Mouse (Mus musculus) midbrain, embryonic 11.5 days (tissue): ENCODE measurements around the gene Grm4. TPM values are rescaled to one million over a fixed set of nuclear protein-coding genes. Genes with fewer than 3 reads are reported as not detected.

Experiments used
- ATAC-seq: fragments of 200-750 bp; cut with Nextera tagmentation; 2 replicates; pipeline ENCODE4 v1.8.0; 2017; ENCODE audit warnings: moderate TSS enrichment, moderate library complexity; ENCODE audit not compliant: low FRiP score
- DNase-seq: peaks from one replicate; pipeline ENCODE4 v3.0.0; 2015; ENCODE audit warnings: low spot score; ENCODE audit errors: missing footprints
- H3K27ac ChIP-seq: fragments of 300-500 bp; sonication (generic); 2 replicates; pipeline ENCODE4 v1.5.1; 2014; ENCODE audit warnings: low read depth, low read length
- H3K27me3 ChIP-seq: fragments of 300-500 bp; sonication (generic); 2 replicates; pipeline ENCODE4 v1.6.1; 2014; ENCODE audit warnings: mild to moderate bottlenecking, low read length, moderate library complexity, mixed read lengths; ENCODE audit not compliant: control insufficient read depth, insufficient read depth
- H3K36me3 ChIP-seq: fragments of 300-500 bp; sonication (generic); 2 replicates; pipeline ENCODE4 v1.6.1; 2014; ENCODE audit warnings: mild to moderate bottlenecking, low read length, moderate library complexity, mixed read lengths; ENCODE audit not compliant: control insufficient read depth, insufficient read depth
- H3K4me1 ChIP-seq: fragments of 300-500 bp; sonication (generic); 2 replicates; pipeline ENCODE4 v1.6.1; 2014; ENCODE audit warnings: low read length; ENCODE audit not compliant: control insufficient read depth, insufficient read depth
- H3K4me2 ChIP-seq: fragments of 300-500 bp; sonication (generic); 2 replicates; pipeline ENCODE4 v1.6.1; 2014; ENCODE audit warnings: mild to moderate bottlenecking, moderate library complexity
- H3K4me3 ChIP-seq: fragments of 300-500 bp; sonication (generic); 2 replicates; pipeline ENCODE4 v1.5.1; 2014; ENCODE audit warnings: low read depth, low read length
- H3K9ac ChIP-seq: fragments of 300-500 bp; sonication (generic); 2 replicates; pipeline ENCODE4 v1.6.1; 2014; ENCODE audit warnings: low read length
- H3K9me3 ChIP-seq: fragments of 300-500 bp; sonication (generic); 2 replicates; pipeline ENCODE4 v1.6.1; 2016; ENCODE audit warnings: low read length; ENCODE audit not compliant: control insufficient read depth
- WGBS: fragments of 180-500 bp; shearing (Covaris S2); extraction: QIAGEN DNeasy Blood & Tissue Kit; methylation state at CpG from one replicate; pipeline ENCODE4 v1.1.7; 2014; 5-methylcytosine and 5-hydroxymethylcytosine counted together
- polyA plus RNA-seq: library from polyadenylated mRNA; unstranded; fragments of >200 nt; fragmentation: Nextera tagmentation; extraction: Ambion mirVana; gene quantifications from 2 replicates; pipeline ENCODE4 v1.2.1, GENCODE M21; 2014

Grm4 gene
- polyA plus RNA-seq, 1 experiment from 2014 or later = 3.5 TPM

GRCm38 (mm10) chr17:27534718-27535117 is 13.5 kb upstream of the Grm4 start:
- Histone ChIP-seq H3K4me3 (no peak overlapping the region), H3K9me3 (no peaks in the 10 kb centered on the region), H3K27ac (no peak overlapping the region), H3K36me3 (no peaks in the 10 kb centered on the region), H3K9ac (no peak overlapping the region), H3K4me2 (no peak overlapping the region), H3K4me1 (no peaks in the 10 kb centered on the region), H3K27me3 (no peaks in the 10 kb centered on the region)
- DNase-seq (peak; percentile 100), ATAC-seq (peak; percentile 73)
- WGBS = 5% methylated on average over 10 of the region's 10 CpGs

- Histone ChIP-seq H3K4me2 (no peak overlapping the region), H3K36me3 (no peaks in the 10 kb centered on the region), H3K27ac (no peak overlapping the region), H3K4me3 (no peak overlapping the region), H3K9ac (no peak overlapping the region), H3K27me3 (no peaks in the 10 kb centered on the region), H3K9me3 (no peaks in the 10 kb centered on the region), H3K4me1 (no peaks in the 10 kb centered on the region)
- ATAC-seq = no peak
- no peak for DNase-seq
- 82% methylated on average over 3 of the region's 3 CpGs for WGBS
These were observed 12.2 kb upstream of the Grm4 start for GRCm38 (mm10) chr17:27533354-27533753.

GRCm38 (mm10) chr17:27532095-27532494 is 10.9 kb upstream of the Grm4 start:
- WGBS = 88% methylated on average over 8 of the region's 8 CpGs
- no peaks in the 10 kb centered on the region for H3K36me3 ChIP-seq
- H3K4me3 ChIP-seq = no peak overlapping the region
- no peak overlapping the region for H3K27ac ChIP-seq
- no peak overlapping the region for H3K9ac ChIP-seq
- DNase-seq (no peak), ATAC-seq (no peak)
- H3K4me1 ChIP-seq = no peaks in the 10 kb centered on the region
- H3K4me2 ChIP-seq = no peak overlapping the region
- no peaks in the 10 kb centered on the region for H3K27me3 ChIP-seq
- H3K9me3 ChIP-seq = no peaks in the 10 kb centered on the region

- Histone ChIP-seq H3K9me3 (no peaks in the 10 kb centered on the region), H3K4me3 (no peak overlapping the region), H3K4me1 (no peaks in the 10 kb centered on the region), H3K36me3 (no peaks in the 10 kb centered on the region), H3K27me3 (no peaks in the 10 kb centered on the region), H3K4me2 (no peak overlapping the region), H3K9ac (no peak overlapping the region), H3K27ac (no peak overlapping the region)
- no peak for DNase-seq
- no peak for ATAC-seq
- WGBS = 75% methylated on average over 5 of the region's 5 CpGs
These were observed 7.6 kb upstream of the Grm4 start for GRCm38 (mm10) chr17:27528767-27529166.

GRCm38 (mm10) chr17:27528030-27528429 is 6.8 kb upstream of the Grm4 start:
- ATAC-seq (no peak), DNase-seq (no peak)
- Histone ChIP-seq H3K27ac (no peak overlapping the region), H3K27me3 (no peaks in the 10 kb centered on the region), H3K9me3 (no peaks in the 10 kb centered on the region), H3K36me3 (no peaks in the 10 kb centered on the region), H3K4me1 (no peaks in the 10 kb centered on the region), H3K4me2 (no peak overlapping the region), H3K9ac (no peak overlapping the region), H3K4me3 (no peak overlapping the region)
- 49% methylated on average over 8 of the region's 8 CpGs for WGBS

- DNase-seq = no peak
- Histone ChIP-seq H3K4me1 (no peaks in the 10 kb centered on the region), H3K27ac (no peak overlapping the region), H3K4me2 (no peak overlapping the region), H3K4me3 (no peak overlapping the region), H3K27me3 (no peaks in the 10 kb centered on the region), H3K36me3 (no peaks in the 10 kb centered on the region), H3K9ac (no peak overlapping the region), H3K9me3 (no peaks in the 10 kb centered on the region)
- no peak for ATAC-seq
- WGBS = 79% methylated on average over 6 of the region's 6 CpGs
These were observed 6.0 kb upstream of the Grm4 start for GRCm38 (mm10) chr17:27527188-27527587.

- Histone ChIP-seq H3K27me3 (peaks cover 14% of the 10 kb centered on the region), H3K27ac (no peak overlapping the region), H3K9ac (no peak overlapping the region), H3K36me3 (no peaks in the 10 kb centered on the region), H3K9me3 (no peaks in the 10 kb centered on the region), H3K4me1 (peaks cover 19% of the 10 kb centered on the region), H3K4me3 (no peak overlapping the region), H3K4me2 (no peak overlapping the region)
- no peak for ATAC-seq
- no peak for DNase-seq
- 45% methylated on average over 7 of the region's 7 CpGs for WGBS
These were observed 1.9 kb upstream of the Grm4 start for GRCm38 (mm10) chr17:27523121-27523520.

GRCm38 (mm10) chr17:27520557-27520956 is 646 bp downstream of the Grm4 start:
- no peak overlapping the region for H3K9ac ChIP-seq
- DNase-seq (peak; percentile 99), ATAC-seq (0 out of 2 replicates have a peak, but pooled peaks have one; percentile 36)
- no peak overlapping the region for H3K27ac ChIP-seq
- no peak overlapping the region for H3K4me3 ChIP-seq
- H3K9me3 ChIP-seq = no peaks in the 10 kb centered on the region
- peaks cover 14% of the 10 kb centered on the region for H3K27me3 ChIP-seq
- H3K4me1 ChIP-seq = peaks cover 22% of the 10 kb centered on the region
- H3K4me2 ChIP-seq = peak overlapping the region; percentile 21; the same call in 1 of the 2 replicates
- H3K36me3 ChIP-seq = no peaks in the 10 kb centered on the region
- under 1% methylated on average over 27 of the region's 27 CpGs for WGBS

GRCm38 (mm10) chr17:27518700-27519595 is 2.3 kb downstream of the Grm4 start:
- Histone ChIP-seq H3K27me3 (peaks cover 26% of the 10 kb centered on the region), H3K9me3 (no peaks in the 10 kb centered on the region), H3K4me1 (peaks cover 23% of the 10 kb centered on the region), H3K36me3 (no peaks in the 10 kb centered on the region), H3K9ac (peak overlapping the region; percentile 45; the same call in 1 of the 2 replicates), H3K27ac (peak overlapping the region; percentile 82), H3K4me2 (no peak overlapping the region), H3K4me3 (no peak overlapping the region)
- DNase-seq = peak; percentile 94
- peak; percentile 60 for ATAC-seq
- WGBS = 19% methylated on average over 15 of the region's 15 CpGs
